Mouse (Mus musculus): ENCODE measurements around the gene Olfr1252.

Gene Olfr1252

GRCm38 (mm10) chr2:89724912-89725311, at the start of gene Olfr1252:
Gene Olfr1252 (minus strand): TSS chr2:89725012.
- DNase-seq (ENCODE audit: low spot score) = no peak

GRCm38 (mm10) chr2:89756990-89757389, 32.2 kb upstream of the Olfr1252 start, which contains the start of gene Olfr1253:
Gene Olfr1253 (minus strand): TSS chr2:89757090.
- DNase-seq (ENCODE audit: low spot score) = no peak

GRCm38 (mm10) chr2:89691980-89692379, 32.8 kb downstream of the Olfr1252 start:
- DNase-seq (ENCODE audit: low spot score) = no peak

- DNase-seq (ENCODE audit: low spot score) = no peak
Measured at GRCm38 (mm10) chr2:89671836-89672235, 53.0 kb downstream of the Olfr1252 start, which contains the start of gene Olfr1251. Gene Olfr1251 (minus strand): TSS chr2:89671936.

All from ovary, postnatal 10 days (tissue).